Mouse (Mus musculus) ES-E14 (cell line): ENCODE measurements at regions not wholly inside any gene's neighbourhood (a gene's known extent, or its start where the extent isn't known, plus 50 kb on each side); places are given as distances from the start of the nearest gene placed in this dataset.

ENCODE experiments used
- CHD2 ChIP-seq: IDR thresholded peaks from 2 replicates; pipeline ENCODE4 v1.6.1; 2014; ENCODE audit warnings: mild to moderate bottlenecking, low read depth, low read length, inconsistent platforms
- HCFC1 ChIP-seq: IDR thresholded peaks from 2 replicates; pipeline ENCODE4 v1.6.1; 2012; ENCODE audit warnings: low read length, inconsistent platforms, borderline replicate concordance; ENCODE audit not compliant: insufficient read depth
- MAFK ChIP-seq: IDR thresholded peaks from 2 replicates; pipeline ENCODE4 v1.6.1; 2014; ENCODE audit warnings: mild to moderate bottlenecking, low read depth, low read length, inconsistent platforms; ENCODE audit not compliant: insufficient read depth
- ZC3H11A ChIP-seq: IDR thresholded peaks from 2 replicates; pipeline ENCODE4 v1.6.1; 2012; ENCODE audit warnings: low read depth, mild to moderate bottlenecking, inconsistent platforms, low read length, borderline replicate concordance

- TF ChIP-seq ZC3H11A: no peak
- TF ChIP-seq HCFC1: no peak
- TF ChIP-seq MAFK: no peak
- no peak for TF ChIP-seq CHD2
Measured at GRCm38 (mm10) chr4:125865057-125865456, 159.3 kb upstream of the Csf3r start.
